19 mouse cellular contexts compared by ENCODE assay signal in genomic region chr8:106298846-106299245, GRCm38 (mm10). TPM values are rescaled to one million over a fixed set of nuclear protein-coding genes. Genes with fewer than 3 reads are reported as not detected.
DNase-seq lines count a peak whose midpoint lies in the region; ATAC-seq and TF ChIP-seq lines count a peak whose summit lies in the region.
"Had no signal": no experiment of that assay in that cellular context is flagged by ENCODE, and none has a peak within 500 bp of the region (broad histone marks: within the 10 kb centered on the region; RNA-seq: fewer than 3 reads in every experiment).

No protein-coding gene starts in this region.

- intact Hi-C loops in heart, postnatal 14 days (cut with DNase I), result no loop called here
- intact Hi-C loops in left cerebral cortex, postnatal 10 days (cut with DNase I), result no loop called here

- ATAC-seq in lung, embryonic 15.5 days (ENCODE audit: borderline replicate concordance, extremely low read depth, low FRiP score, low TSS enrichment), result no peak
- no peak for ATAC-seq in heart, postnatal 0 days (ENCODE audit: insufficient read depth, low read depth)
- ATAC-seq: forebrain, embryonic 13.5 days; liver, postnatal 0 days; midbrain, embryonic 16.5 days had no signal

- TF ChIP-seq CTCF in lung, adult 2 months (IDR thresholded peaks at IDR 0.05; ENCODE audit: insufficient read depth, low read length), result no peak
- no peak for TF ChIP-seq CTCF in heart, postnatal 0 days (IDR thresholded peaks at IDR 0.05; ENCODE audit: low read depth)

- TF ChIP-seq POLR2A in lung, adult 2 months (IDR thresholded peaks at IDR 0.05; ENCODE audit: borderline replicate concordance, extremely low read depth, low read depth, low read length), result no peak

- no peak for TF ChIP-seq EP300 in heart, postnatal 0 days (IDR thresholded peaks at IDR 0.05; ENCODE audit: low read depth)

- H3K4me3 ChIP-seq in lung, embryonic 15.5 days, result no peak overlapping the region
- H3K4me3 ChIP-seq in lung, adult 2 months (replicated peaks; ENCODE audit: extremely low read depth, low read depth, low read length), result no peak overlapping the region
- H3K4me3 ChIP-seq in heart, embryonic 10.5 days, result no peak overlapping the region
- H3K4me3 ChIP-seq in heart, postnatal 0 days (ENCODE audit: low read depth, low read length), result no peak overlapping the region
- H3K4me3 ChIP-seq: forebrain, embryonic 13.5 days; hindbrain, embryonic 12.5 days; megakaryocyte, embryonic 14.5 days; neural tube, embryonic 15.5 days had no signal

- WGBS in lung, embryonic 15.5 days, result 46% methylated on average over 1 of the region's 1 CpGs
- 32% methylated on average over 1 of the region's 1 CpGs for WGBS in lung, adult 2 months
- 67% methylated on average over 1 of the region's 1 CpGs for WGBS in heart, embryonic 10.5 days
- WGBS in heart, postnatal 0 days, result 35% methylated on average over 1 of the region's 1 CpGs

- H3K9me3 ChIP-seq in lung, embryonic 15.5 days, result no peaks in the 10 kb centered on the region
- no peaks in the 10 kb centered on the region for H3K9me3 ChIP-seq in heart, embryonic 10.5 days
- no peaks in the 10 kb centered on the region for H3K9me3 ChIP-seq in heart, postnatal 0 days (replicated peaks; ENCODE audit: control insufficient read depth, low read length)
- H3K9me3 ChIP-seq: forebrain, embryonic 13.5 days; hindbrain, embryonic 12.5 days; neural tube, embryonic 15.5 days had no signal

- peak; percentile 28 to 29 for DNase-seq in heart, adult 18-20 months
- DNase-seq in heart, postnatal 14 days, result no peak
- DNase-seq in lung, adult 2 months, result no peak
- DNase-seq in heart, embryonic 10.5 days (ENCODE audit: low spot score), result no peak
- DNase-seq in heart, postnatal 0 days (ENCODE audit: low spot score), result no peak
- no peak for DNase-seq in right cerebral cortex, postnatal 36 days (ENCODE audit: low spot score in 2 of 2)
- DNase-seq in left cerebral cortex, postnatal 10 days (ENCODE audit: extremely low spot score in 1 of 2, low spot score in 2 of 2), result no peak
- DNase-seq: B cell, adult 2 months; cerebellum, adult 18-20 months; cerebellum, postnatal 36 days; layer of hippocampus, postnatal 36 days; liver, postnatal 0 days; thymus, postnatal 36 days had no signal

- no peaks in the 10 kb centered on the region for H3K36me3 ChIP-seq in lung, embryonic 15.5 days
- H3K36me3 ChIP-seq in heart, embryonic 10.5 days, result no peaks in the 10 kb centered on the region
- no peaks in the 10 kb centered on the region for H3K36me3 ChIP-seq in heart, postnatal 0 days (replicated peaks; ENCODE audit: control insufficient read depth, insufficient read depth, low read length)
- H3K36me3 ChIP-seq: hindbrain, embryonic 12.5 days; neural tube, embryonic 15.5 days had no signal

- H3K27me3 ChIP-seq in lung, embryonic 15.5 days, result no peaks in the 10 kb centered on the region
- H3K27me3 ChIP-seq in heart, embryonic 10.5 days (ENCODE audit: insufficient read depth, poor library complexity, severe bottlenecking), result no peaks in the 10 kb centered on the region
- H3K27me3 ChIP-seq in heart, postnatal 0 days (ENCODE audit: control insufficient read depth, insufficient read depth, low read length), result no peaks in the 10 kb centered on the region
- H3K27me3 ChIP-seq: forebrain, embryonic 13.5 days; hindbrain, embryonic 12.5 days; neural tube, embryonic 15.5 days had no signal

- peak overlapping the region; percentile 11; the same call in 1 of the 2 replicates for H3K27ac ChIP-seq in lung, embryonic 15.5 days
- peak overlapping the region; percentile 12; the same call in 1 of the 2 replicates for H3K27ac ChIP-seq in heart, embryonic 10.5 days
- peak overlapping the region; percentile 54 for H3K27ac ChIP-seq in heart, postnatal 0 days (ENCODE audit: low read depth)
- H3K27ac ChIP-seq: forebrain, embryonic 13.5 days; hindbrain, embryonic 12.5 days; neural tube, embryonic 15.5 days had no signal

- H3K4me1 ChIP-seq in lung, embryonic 15.5 days, result no peaks in the 10 kb centered on the region
- peaks cover 4% of the 10 kb centered on the region for H3K4me1 ChIP-seq in lung, adult 2 months (ENCODE audit: control insufficient read depth, insufficient read depth, low read length)
- peaks cover 14% of the 10 kb centered on the region for H3K4me1 ChIP-seq in heart, embryonic 10.5 days
- no peaks in the 10 kb centered on the region; the same call in 1 of the 2 replicates for H3K4me1 ChIP-seq in heart, postnatal 0 days (ENCODE audit: control insufficient read depth, insufficient read depth)

- no peak overlapping the region for H3K4me2 ChIP-seq in lung, embryonic 15.5 days
- no peak overlapping the region for H3K4me2 ChIP-seq in heart, postnatal 0 days (ENCODE audit: low read depth, low read length)
- H3K4me2 ChIP-seq: forebrain, embryonic 13.5 days; hindbrain, embryonic 12.5 days; neural tube, embryonic 15.5 days had no signal

- H3K9ac ChIP-seq in lung, embryonic 15.5 days, result no peak overlapping the region
- H3K9ac ChIP-seq in heart, postnatal 0 days (replicated peaks; ENCODE audit: low read depth, low read length), result no peak overlapping the region
- H3K9ac ChIP-seq: forebrain, embryonic 13.5 days; hindbrain, embryonic 12.5 days; liver, postnatal 0 days; neural tube, embryonic 15.5 days had no signal

RNA-seq across cellular contexts. Expression of gene Smpd3, which starts 38.9 kb away (rescaled TPM):
- total RNA-seq in heart, adult 18-20 months (2021), result 1 to 10 TPM; 2.5 to 3.9 TPM
- 1 to 10 TPM; 5.3 to 5.6 TPM for total RNA-seq in heart, postnatal 14 days (2021)
- polyA plus RNA-seq in lung, embryonic 15.5 days (2015; fragmentation: Nextera tagmentation; extraction: Ambion mirVana), result 1.0 and 1.3 TPM in 2 replicates
- polyA plus RNA-seq in lung, adult 2 months (2012; rRNA removed), result 3.3 and 7.6 TPM in 2 replicates
- polyA plus RNA-seq in heart, embryonic 10.5 days (2016; fragmentation: Nextera tagmentation; extraction: Ambion mirVana), result 3.8 and 4.4 TPM in 2 replicates
- 6.5 and 8.0 TPM in 2 replicates for total RNA-seq in heart, postnatal 0 days (2014; rRNA removed; ENCODE audit: low replicate concordance)
- 2.4 and 2.5 TPM in 2 replicates for polyA plus RNA-seq in heart, postnatal 0 days (2015; fragmentation: Nextera tagmentation; extraction: Ambion mirVana)
- 100 to 1,000 TPM; 122 to 127 TPM for total RNA-seq in left cerebral cortex, postnatal 10 days (2021)

Comparison
In these comparisons a context has a peak if more than half of its experiments do, and no peak if none do; other contexts are left out.
1. DNase-seq: peak in heart, adult 18-20 months (2 of 2); none in heart, postnatal 14 days (0 of 2), lung, adult 2 months (single experiment), heart, embryonic 10.5 days (single experiment), heart, postnatal 0 days (single experiment), right cerebral cortex, postnatal 36 days (0 of 2) and left cerebral cortex, postnatal 10 days (0 of 2).
2. RNA of gene Smpd3, which starts 38.9 kb away (total RNA-seq): 122 to 127 TPM in left cerebral cortex, postnatal 10 days; 6.5 to 8.0 TPM in heart, postnatal 0 days, 5.3 to 5.6 TPM in heart, postnatal 14 days and 2.5 to 3.9 TPM in heart, adult 18-20 months; every median in the first group is over 10 times any median in the second.
3. Peak in every context shown above with its lines, with median percentiles within 50 percentile points of each other: H3K27ac ChIP-seq.